In genomic region chr15:78325671-78326339, GRCm38 (mm10) we compare ENCODE assay signal across 11 mouse cellular contexts. TPM values are rescaled to one million over a fixed set of nuclear protein-coding genes. Genes with fewer than 3 reads are reported as not detected.
DNase-seq lines count a peak whose midpoint lies in the region; ATAC-seq and TF ChIP-seq lines count a peak whose summit lies in the region.
"Had no signal": no experiment of that assay in that cellular context is flagged by ENCODE, and none has a peak within 500 bp of the region (broad histone marks: within the 10 kb centered on the region; RNA-seq: fewer than 3 reads in every experiment).

Gene Csf2rb (plus strand): TSS chr15:78325752.

- 54% methylated on average over 11 of the region's 11 CpGs for WGBS in heart, adult 2 months
- 21% methylated on average over 11 of the region's 11 CpGs for WGBS in liver, embryonic 12.5 days (ENCODE audit: insufficient replicate concordance)

- intact Hi-C loops in heart, adult 2 months (cut with DNase I), result no loop called here

- no peaks in the 10 kb centered on the region for H3K79me2 ChIP-seq in heart, adult 2 months (replicated peaks; ENCODE audit: control insufficient read depth, insufficient read depth, low read length)
- peaks cover 7% of the 10 kb centered on the region for H3K79me2 ChIP-seq in MEL (ENCODE audit: control insufficient read depth, insufficient read depth, low read length, poor library complexity)

- ATAC-seq in liver, embryonic 12.5 days, result no peak
- ATAC-seq in activated CD4-positive, CD25-positive, alpha-beta regulatory T cell, adult 4 months, result no peak

- H3K36me3 ChIP-seq in heart, adult 2 months (ENCODE audit: control insufficient read depth, insufficient read depth, low read length), result no peaks in the 10 kb centered on the region
- H3K36me3 ChIP-seq in MEL (ENCODE audit: control insufficient read depth in 1 of 2, insufficient read depth in 2 of 2, low read length in 2 of 2), result peaks cover 0 to 29% of the 10 kb centered on the region in 2 experiments; a peak in 2 of 4 replicates
- no peaks in the 10 kb centered on the region for H3K36me3 ChIP-seq in liver, embryonic 12.5 days
- H3K36me3 ChIP-seq: embryonic facial prominence, embryonic 13.5 days; midbrain, embryonic 12.5 days had no signal

- H3K27me3 ChIP-seq in heart, adult 2 months (ENCODE audit: control insufficient read depth, insufficient read depth, low read length), result no peaks in the 10 kb centered on the region
- no peaks in the 10 kb centered on the region for H3K27me3 ChIP-seq in MEL (ENCODE audit: control insufficient read depth in 1 of 2, insufficient read depth in 2 of 2, low read length in 2 of 2)
- H3K27me3 ChIP-seq in liver, embryonic 12.5 days (replicated peaks), result peaks cover 13% of the 10 kb centered on the region; the same call in 1 of the 2 replicates
- H3K27me3 ChIP-seq: embryonic facial prominence, embryonic 13.5 days had no signal

- no peak for TF ChIP-seq EP300 in heart, adult 2 months (IDR thresholded peaks at IDR 0.05; ENCODE audit: insufficient read depth, low read depth, low read length)
- peak; percentile 73 to 77 for TF ChIP-seq EP300 in MEL (IDR thresholded peaks at IDR 0.05; ENCODE audit: low read depth in 1 of 2, low read length in 2 of 2)

- no peak for TF ChIP-seq RAD21 in MEL (IDR thresholded peaks at IDR 0.05; ENCODE audit: low read depth, low read length)

- H3K4me3 ChIP-seq in heart, adult 2 months, result no peak within 1 kb of the TSS
- H3K4me3 ChIP-seq in MEL (ENCODE audit: control insufficient read depth in 1 of 2, insufficient read depth in 1 of 2, low read depth in 2 of 2, low read length in 2 of 2), result peak within 1 kb of the TSS; percentile 25 to 47; a peak in 3 of 4 replicates
- H3K4me3 ChIP-seq in liver, embryonic 12.5 days, result peak within 1 kb of the TSS; percentile 31
- H3K4me3 ChIP-seq: embryonic facial prominence, embryonic 13.5 days; midbrain, embryonic 12.5 days had no signal

- peak in 1 of 2 experiments; percentile 56 for DNase-seq in heart, adult 2 months
- DNase-seq in heart, adult 8-10 months (ENCODE audit: low spot score), result no peak
- peak; percentile 83 for DNase-seq in MEL (ENCODE audit: low read depth, low spot score)
- peak; percentile 76 for DNase-seq in monocyte, adult 2 months (ENCODE audit: low read depth in 1 of 2, low spot score in 2 of 2)
- no peak for DNase-seq in urinary bladder, postnatal 10 days (ENCODE audit: low spot score)
- DNase-seq in urinary bladder, postnatal 25 days (ENCODE audit: low spot score), result no peak
- DNase-seq: adrenal gland, postnatal 36 days had no signal

- H3K4me2 ChIP-seq in liver, embryonic 12.5 days, result peak within 1 kb of the TSS; percentile 13; the same call in 1 of the 2 replicates
- H3K4me2 ChIP-seq: embryonic facial prominence, embryonic 13.5 days; midbrain, embryonic 12.5 days had no signal

- H3K9me3 ChIP-seq in MEL (replicated peaks; ENCODE audit: insufficient read depth, low read length), result no peaks in the 10 kb centered on the region
- H3K9me3 ChIP-seq in liver, embryonic 12.5 days (replicated peaks), result no peaks in the 10 kb centered on the region
- H3K9me3 ChIP-seq: embryonic facial prominence, embryonic 13.5 days; midbrain, embryonic 12.5 days had no signal

- H3K27ac ChIP-seq in heart, adult 2 months, result peak within 1 kb of the TSS; percentile 15; the same call in 1 of the 2 replicates
- H3K27ac ChIP-seq in MEL (ENCODE audit: control insufficient read depth, low read depth, low read length), result peak within 1 kb of the TSS; percentile 72
- H3K27ac ChIP-seq in liver, embryonic 12.5 days, result no peak within 1 kb of the TSS; the same call in 1 of the 2 replicates
- H3K27ac ChIP-seq: embryonic facial prominence, embryonic 13.5 days; midbrain, embryonic 12.5 days had no signal

- TF ChIP-seq CTCF in heart, adult 2 months (IDR thresholded peaks at IDR 0.05), result no peak
- no peak for TF ChIP-seq CTCF in MEL (IDR thresholded peaks at IDR 0.05 in 2 of 3, conservative IDR thresholded peaks at IDR 0.05 in 1 of 3; ENCODE audit: control insufficient read depth in 1 of 3, insufficient read depth in 1 of 3, low read depth in 2 of 3, low read length in 3 of 3, poor library complexity in 1 of 3, severe bottlenecking in 1 of 3)

- H3K4me1 ChIP-seq in heart, adult 2 months (ENCODE audit: control insufficient read depth, insufficient read depth, low read length), result peaks cover 2% of the 10 kb centered on the region; the same call in 1 of the 2 replicates
- peaks cover 2 to 44% of the 10 kb centered on the region in 2 experiments for H3K4me1 ChIP-seq in MEL (ENCODE audit: control insufficient read depth in 1 of 2, insufficient read depth in 2 of 2, low read length in 2 of 2)
- H3K4me1 ChIP-seq in liver, embryonic 12.5 days, result peaks cover 29% of the 10 kb centered on the region
- H3K4me1 ChIP-seq: embryonic facial prominence, embryonic 13.5 days had no signal

- H3K9ac ChIP-seq in heart, adult 2 months (ENCODE audit: low read depth, low read length), result no peak within 1 kb of the TSS
- peak within 1 kb of the TSS; percentile 57 for H3K9ac ChIP-seq in MEL (ENCODE audit: control insufficient read depth, low read depth, low read length, poor library complexity, severe bottlenecking)
- peak within 1 kb of the TSS; percentile 44; the same call in 1 of the 2 replicates for H3K9ac ChIP-seq in liver, embryonic 12.5 days
- H3K9ac ChIP-seq: embryonic facial prominence, embryonic 13.5 days; midbrain, embryonic 12.5 days had no signal

- TF ChIP-seq POLR2A in heart, adult 2 months (IDR thresholded peaks at IDR 0.05; ENCODE audit: insufficient read depth, low read depth, low read length), result 0 out of 2 replicates have a peak, but pooled peaks have one; percentile 27
- peak in 1 of 2 experiments; percentile 25; a peak in 1 of 4 replicates for TF ChIP-seq POLR2A in MEL (IDR thresholded peaks at IDR 0.05; ENCODE audit: control insufficient read depth in 1 of 2, insufficient read depth in 1 of 2, low read depth in 1 of 2, low read length in 2 of 2, poor library complexity in 1 of 2)

TF ChIP-seq in MEL, 35 proteins besides CTCF, POLR2A, EP300 and RAD21:
- 0 out of 2 replicates have a peak, but pooled peaks have one; percentile 6 for TF ChIP-seq ELF1 (IDR thresholded peaks at IDR 0.05; ENCODE audit: low read depth, low read length)
- peak; percentile 45 for TF ChIP-seq ETS1 (IDR thresholded peaks at IDR 0.05; ENCODE audit: low read depth, low read length)
- no peak for TF ChIP-seq GABPA (IDR thresholded peaks at IDR 0.05; ENCODE audit: low read depth, low read length)
- TF ChIP-seq MXI1 (IDR thresholded peaks at IDR 0.05; ENCODE audit: low read depth, low read length), result 0 out of 2 replicates have a peak, but pooled peaks have one; percentile 38
- peak; percentile 79 for TF ChIP-seq GATA1 (IDR thresholded peaks at IDR 0.05; ENCODE audit: low read depth, low read length)
- no peak for TF ChIP-seq POLR2AphosphoS5 (IDR thresholded peaks at IDR 0.05; ENCODE audit: borderline replicate concordance, low read depth, low read length)
- TF ChIP-seq BHLHE40 (IDR thresholded peaks at IDR 0.05; ENCODE audit: borderline replicate concordance, low read depth, low read length), result 0 out of 2 replicates have a peak, but pooled peaks have one; percentile 18
- 0 out of 2 replicates have a peak, but pooled peaks have one; percentile 24 for TF ChIP-seq RCOR1 (IDR thresholded peaks at IDR 0.05; ENCODE audit: low read depth, low read length)
- TF ChIP-seq JUND (IDR thresholded peaks at IDR 0.05; ENCODE audit: low read depth, low read length), result no peak
- TF ChIP-seq TCF12 (IDR thresholded peaks at IDR 0.05; ENCODE audit: low read depth, low read length), result peak; percentile 54; the same call in 1 of the 2 replicates
- TF ChIP-seq TAL1 (IDR thresholded peaks at IDR 0.05; ENCODE audit: low read length), result peak; percentile 80
- TF ChIP-seq TBP (IDR thresholded peaks at IDR 0.05; ENCODE audit: low read depth, low read length), result peak; percentile 74
TF ChIP-seq in MEL: peak in this region for 9.

RNA-seq across cellular contexts. Expression of gene Csf2rb, which starts in this region (rescaled TPM):
- 1 to 10 TPM; 1.6 to 2.2 TPM for total RNA-seq in heart, adult 2 months (2021)
- polyA plus RNA-seq in heart, adult 2 months (2012; rRNA removed), result 2.1 and 2.8 TPM in 2 replicates
- 1 to 10 TPM; 1.2 to 5.3 (median 1.3) TPM for total RNA-seq in heart, adult 8-10 months (2022)
- total RNA-seq in MEL (2012; rRNA removed), result 2.4 and 3.2 TPM in 2 replicates
- 10 to 100 TPM in 1 of 2 experiments, not detected in 1; 10.1 TPM for polyA plus RNA-seq in MEL (2012; ENCODE audit: insufficient read depth in 1 of 2, insufficient read length in 2 of 2, low read depth in 1 of 2, low replicate concordance in 2 of 2, missing spikeins in 1 of 2)
- 3.6 and 3.9 TPM in 2 replicates for polyA plus RNA-seq in liver, embryonic 12.5 days (2016; fragmentation: Nextera tagmentation; extraction: Ambion mirVana)
- polyA plus RNA-seq in activated CD4-positive, CD25-positive, alpha-beta regulatory T cell, adult 4 months (2017; shearing (Covaris generic)), result under 1 TPM; 0.09 to 0.31 TPM

Comparison
In these comparisons a context has a peak if more than half of its experiments do, and no peak if none do; other contexts are left out.
1. DNase-seq: peak in MEL (single experiment) and monocyte, adult 2 months (2 of 2); none in heart, adult 8-10 months (single experiment), urinary bladder, postnatal 10 days (single experiment) and urinary bladder, postnatal 25 days (single experiment).